Mouse (Mus musculus) limb, embryonic 14.5 days (tissue): ENCODE data around the gene Il21r. TPM values are rescaled to one million over a fixed set of nuclear protein-coding genes. Genes with fewer than 3 reads are reported as not detected.

Experiments used
- ATAC-seq: fragments of 200-750 bp; cut with Nextera tagmentation; 2 replicates; pipeline ENCODE4 v1.8.0; 2017; ENCODE audit warnings: low read depth, moderate number of reproducible peaks, moderate TSS enrichment; ENCODE audit not compliant: low FRiP score
- DNase-seq: peaks from one replicate; pipeline ENCODE4 v3.0.0-alpha.2; 2015; ENCODE audit warnings: low spot score
- H3K27ac ChIP-seq: fragments of 300-500 bp; sonication (generic); replicated peaks from 2 replicates; pipeline ENCODE4 v1.5.1; 2014; ENCODE audit warnings: low read depth, mild to moderate bottlenecking, low read length, moderate library complexity, mixed read lengths
- H3K27me3 ChIP-seq: fragments of 300-500 bp; sonication (generic); 2 replicates; pipeline ENCODE4 v1.6.1; 2014; ENCODE audit warnings: low read length, mixed read lengths; ENCODE audit not compliant: control insufficient read depth, insufficient read depth
- H3K36me3 ChIP-seq: fragments of 300-500 bp; sonication (generic); 2 replicates; pipeline ENCODE4 v1.6.1; 2014; ENCODE audit warnings: mild to moderate bottlenecking, low read length, moderate library complexity, mixed read lengths; ENCODE audit not compliant: control insufficient read depth, insufficient read depth
- H3K4me1 ChIP-seq: fragments of 300-500 bp; sonication (generic); 2 replicates; pipeline ENCODE4 v1.6.1; 2014; ENCODE audit warnings: antibody characterized with exemption, low read length, mixed read lengths; ENCODE audit not compliant: control insufficient read depth, insufficient read depth
- H3K4me2 ChIP-seq: fragments of 300-500 bp; sonication (generic); replicated peaks from 2 replicates; pipeline ENCODE4 v1.6.1; 2014; ENCODE audit warnings: low read depth, mild to moderate bottlenecking, low read length, moderate library complexity; ENCODE audit not compliant: severe bottlenecking
- H3K4me3 ChIP-seq: fragments of 300-500 bp; sonication (generic); replicated peaks from 2 replicates; pipeline ENCODE4 v1.5.1; 2014; ENCODE audit warnings: low read length
- H3K9ac ChIP-seq: fragments of 300-500 bp; sonication (generic); 2 replicates; pipeline ENCODE4 v1.6.1; 2014; ENCODE audit warnings: mild to moderate bottlenecking, low read depth, low read length, moderate library complexity; ENCODE audit not compliant: severe bottlenecking
- H3K9me3 ChIP-seq: fragments of 300-500 bp; sonication (generic); 2 replicates; pipeline ENCODE4 v1.6.1; 2016; ENCODE audit warnings: low read length; ENCODE audit not compliant: control insufficient read depth
- POLR2A ChIP-seq: fragments of 200-500 bp; IDR thresholded peaks from 2 replicates; pipeline ENCODE4 v1.8.0; 2012; ENCODE audit warnings: inconsistent platforms, mild to moderate bottlenecking, moderate library complexity, borderline replicate concordance; ENCODE audit not compliant: insufficient read depth, insufficient read length; ENCODE audit errors: extremely low read depth
- WGBS: fragments of 180-500 bp; shearing (Covaris S2); extraction: QIAGEN DNeasy Blood & Tissue Kit; methylation state at CpG from one replicate; pipeline ENCODE4 v1.1.7; 2014; 5-methylcytosine and 5-hydroxymethylcytosine counted together
- polyA plus RNA-seq, 2 experiments: library from polyadenylated mRNA; depleted of rRNA in 1 of 2; stranded (reverse) in 1 of 2; unstranded in 1 of 2; fragments of >200 nt; fragmentation: Nextera tagmentation in 1 of 2; extraction: Ambion mirVana in 1 of 2; gene quantifications; 2 replicates each; pipeline versions ENCODE4 v1.2.1 to v1.2.3; 2012 to 2014

Il21r gene
- polyA plus RNA-seq, 2 experiments: 0.50 to 1.2 TPM

- H3K4me2 ChIP-seq: no peak overlapping the region
- ATAC-seq: no peak
- WGBS: 88% methylated on average over 11 of the region's 11 CpGs
- DNase-seq: no peak
- no peaks in the 10 kb centered on the region for H3K36me3 ChIP-seq
- no peaks in the 10 kb centered on the region for H3K4me1 ChIP-seq
- H3K4me3 ChIP-seq: no peak overlapping the region
- no peaks in the 10 kb centered on the region for H3K9me3 ChIP-seq
- no peaks in the 10 kb centered on the region for H3K27me3 ChIP-seq
- H3K9ac ChIP-seq: no peak overlapping the region
- TF ChIP-seq POLR2A: no peak
- H3K27ac ChIP-seq: no peak overlapping the region
Measured at GRCm38 (mm10) chr7:125597516-125598347, 5.5 kb upstream of the Il21r start.

GRCm38 (mm10) chr7:125599373-125599973, 3.8 kb upstream of the Il21r start:
- Histone ChIP-seq H3K4me1 (no peaks in the 10 kb centered on the region), H3K27ac (no peak overlapping the region), H3K4me2 (no peak overlapping the region), H3K36me3 (no peaks in the 10 kb centered on the region), H3K9ac (no peak overlapping the region), H3K9me3 (no peaks in the 10 kb centered on the region), H3K27me3 (no peaks in the 10 kb centered on the region), H3K4me3 (no peak overlapping the region)
- DNase-seq (no peak), ATAC-seq (no peak)
- no peak for TF ChIP-seq POLR2A
- WGBS: 61% methylated on average over 4 of the region's 4 CpGs

DNA sequence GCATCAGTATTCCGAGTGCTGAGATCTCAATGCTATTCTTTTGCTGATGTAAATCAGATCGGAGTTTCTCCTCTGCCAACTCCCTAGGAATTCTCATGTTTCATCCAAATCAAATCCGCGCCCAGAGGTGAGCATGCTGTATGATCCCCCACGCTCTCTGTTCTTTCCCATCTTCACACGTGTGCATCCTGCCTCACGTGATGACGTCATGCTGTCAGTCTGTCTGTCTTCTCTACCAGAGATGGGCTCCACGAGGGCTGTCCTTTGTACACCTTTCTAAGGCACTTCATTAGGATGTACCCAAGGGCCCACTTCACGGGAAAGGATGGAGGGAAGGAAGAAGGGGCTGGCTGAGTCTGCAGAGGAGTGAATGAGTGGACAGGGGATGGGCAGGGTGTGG, 3.1 kb upstream of the Il21r start:
- DNase-seq (no peak), ATAC-seq (no peak)
- Histone ChIP-seq H3K4me3 (no peak overlapping the region), H3K9ac (no peak overlapping the region), H3K27me3 (no peaks in the 10 kb centered on the region), H3K4me2 (no peak overlapping the region), H3K9me3 (no peaks in the 10 kb centered on the region), H3K4me1 (no peaks in the 10 kb centered on the region), H3K36me3 (no peaks in the 10 kb centered on the region), H3K27ac (no peak overlapping the region)
- TF ChIP-seq POLR2A: no peak
- 75% methylated on average over 10 of the region's 10 CpGs for WGBS

DNA sequence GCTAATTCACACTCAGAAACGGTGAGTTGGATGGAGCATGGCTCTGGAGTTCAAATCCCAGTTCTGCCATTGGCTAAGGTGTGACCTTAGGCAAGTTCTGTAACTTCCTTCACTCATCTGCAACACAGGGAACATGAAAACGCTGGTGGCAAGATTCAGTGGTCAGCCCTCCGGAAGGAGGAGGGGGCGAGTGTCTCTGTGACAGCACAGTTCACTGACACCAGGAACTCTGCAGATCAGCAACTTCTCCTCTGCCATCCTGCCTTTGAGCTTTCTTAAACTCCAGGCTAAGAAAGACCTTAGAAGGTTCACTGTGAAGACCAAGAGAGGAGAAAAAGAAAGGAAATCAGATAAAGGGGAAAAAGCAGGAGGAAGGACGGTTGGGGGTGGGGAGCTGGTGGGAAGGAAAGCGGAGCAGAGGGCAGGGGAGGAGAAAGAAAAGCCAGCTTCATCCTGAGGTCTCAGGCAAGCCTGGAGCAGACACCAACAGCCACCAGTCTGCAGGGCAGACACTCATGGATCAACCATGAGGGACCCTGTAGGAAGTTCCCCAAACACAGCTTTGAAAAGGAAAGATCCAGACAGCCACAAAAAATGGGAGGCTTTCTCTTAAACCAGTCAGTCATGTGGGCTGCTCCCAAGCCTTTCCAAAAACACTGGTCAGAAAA, 2.5 kb upstream of the Il21r start:
- 47% methylated on average over 6 of the region's 6 CpGs for WGBS
- Histone ChIP-seq H3K4me2 (no peak overlapping the region), H3K27ac (no peak overlapping the region), H3K4me1 (no peaks in the 10 kb centered on the region), H3K9me3 (no peaks in the 10 kb centered on the region), H3K36me3 (no peaks in the 10 kb centered on the region), H3K9ac (no peak overlapping the region), H3K27me3 (no peaks in the 10 kb centered on the region), H3K4me3 (no peak overlapping the region)
- no peak for TF ChIP-seq POLR2A
- no peak for DNase-seq
- ATAC-seq: no peak

- Histone ChIP-seq H3K9ac (no peak overlapping the region), H3K4me3 (no peak overlapping the region), H3K27ac (no peak overlapping the region), H3K4me1 (no peaks in the 10 kb centered on the region), H3K9me3 (no peaks in the 10 kb centered on the region), H3K4me2 (no peak overlapping the region), H3K27me3 (no peaks in the 10 kb centered on the region), H3K36me3 (no peaks in the 10 kb centered on the region)
- ATAC-seq (no peak), DNase-seq (no peak)
- no peak for TF ChIP-seq POLR2A
- WGBS: 88% methylated on average over 6 of the region's 6 CpGs
Measured at GRCm38 (mm10) chr7:125601280-125601670, 2.0 kb upstream of the Il21r start.
